Mouse (Mus musculus): Measurements from ENCODE around the gene Rnls. TPM values are rescaled to one million over a fixed set of nuclear protein-coding genes. Genes with fewer than 3 reads are reported as not detected.

The Rnls gene
- polyA plus RNA-seq, 1 experiment = 133 TPM

DNA sequence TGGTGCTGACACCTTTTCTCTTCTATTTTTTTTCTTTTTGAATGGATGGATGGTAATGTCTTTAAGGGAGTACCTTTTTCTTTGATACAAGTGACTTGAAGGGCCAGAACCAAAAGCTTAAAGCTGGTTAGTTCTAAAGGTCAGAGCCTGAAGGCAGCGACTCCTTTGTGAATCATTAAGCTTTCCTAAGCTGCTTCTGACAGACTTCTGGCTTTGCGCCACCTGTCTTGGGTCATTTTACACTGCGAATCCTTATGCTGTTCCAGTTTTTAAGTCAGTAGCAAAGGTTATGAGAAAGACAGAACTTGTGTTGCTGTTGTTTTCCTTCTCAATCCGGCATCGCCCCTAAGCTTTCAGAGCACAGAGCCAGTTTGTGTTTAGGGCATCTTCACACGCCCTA lies 168.8 kb downstream of the Rnls start:
- Histone ChIP-seq H3K36me3 (ENCODE audit: control insufficient read depth, insufficient read depth, low read length) (no peaks in the 10 kb centered on the region), H3K4me1 (ENCODE audit: control insufficient read depth, insufficient read depth, low read length) (no peaks in the 10 kb centered on the region), H3K27ac (ENCODE audit: control insufficient read depth, insufficient read depth, low read depth, low read length) (no peak overlapping the region), H3K27me3 (ENCODE audit: control insufficient read depth, insufficient read depth, low read length) (no peaks in the 10 kb centered on the region), H3K4me3 (ENCODE audit: control insufficient read depth, low read depth, low read length) (no peak overlapping the region)
- TF ChIP-seq CTCF (IDR thresholded peaks at IDR 0.05; ENCODE audit: control insufficient read depth, insufficient read depth, insufficient replicate concordance, low read depth, low read length) (no peak), POLR2A (IDR thresholded peaks at IDR 0.05; ENCODE audit: control insufficient read depth, low read depth, low read length) (no peak)

- Histone ChIP-seq H3K4me3 (ENCODE audit: control insufficient read depth, low read depth, low read length) (no peak overlapping the region), H3K27ac (ENCODE audit: control insufficient read depth, insufficient read depth, low read depth, low read length) (no peak overlapping the region), H3K4me1 (ENCODE audit: control insufficient read depth, insufficient read depth, low read length) (no peaks in the 10 kb centered on the region), H3K27me3 (ENCODE audit: control insufficient read depth, insufficient read depth, low read length) (no peaks in the 10 kb centered on the region), H3K36me3 (ENCODE audit: control insufficient read depth, insufficient read depth, low read length) (no peaks in the 10 kb centered on the region)
- TF ChIP-seq CTCF (IDR thresholded peaks at IDR 0.05; ENCODE audit: control insufficient read depth, insufficient read depth, insufficient replicate concordance, low read depth, low read length) (no peak), POLR2A (IDR thresholded peaks at IDR 0.05; ENCODE audit: control insufficient read depth, low read depth, low read length) (no peak)
Observed at GRCm38 (mm10) chr19:33222595-33223223, 169.4 kb downstream of the Rnls start.

DNA sequence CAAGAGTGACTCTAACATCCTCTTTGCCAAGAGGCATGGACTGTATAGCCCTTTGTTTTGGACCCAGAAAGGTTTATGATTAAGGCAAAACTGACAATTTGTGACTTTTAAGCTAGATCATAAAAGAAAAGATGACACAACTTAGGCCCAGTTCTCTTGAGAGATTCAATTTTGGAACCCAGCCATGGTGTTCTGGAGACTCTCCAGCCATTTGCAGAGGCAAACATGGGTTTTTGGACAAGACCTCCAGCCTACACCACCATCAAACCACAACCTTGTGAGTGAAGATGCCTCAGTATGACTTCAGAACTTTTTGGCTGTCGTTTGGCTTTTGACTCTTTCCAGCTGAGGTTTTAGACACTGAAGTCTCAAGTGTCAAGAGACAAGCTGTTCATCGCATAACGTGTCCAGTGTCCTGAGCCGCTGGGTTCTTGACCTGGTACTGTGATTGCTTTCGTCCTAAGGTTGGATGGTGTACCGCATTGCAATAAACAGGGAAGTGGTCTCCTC lies 174.2 kb downstream of the Rnls start:
- Histone ChIP-seq H3K4me1 (ENCODE audit: control insufficient read depth, insufficient read depth, low read length) (no peaks in the 10 kb centered on the region), H3K36me3 (ENCODE audit: control insufficient read depth, insufficient read depth, low read length) (no peaks in the 10 kb centered on the region), H3K4me3 (ENCODE audit: control insufficient read depth, low read depth, low read length) (no peak overlapping the region), H3K27me3 (ENCODE audit: control insufficient read depth, insufficient read depth, low read length) (no peaks in the 10 kb centered on the region), H3K27ac (ENCODE audit: control insufficient read depth, insufficient read depth, low read depth, low read length) (no peak overlapping the region)
- TF ChIP-seq POLR2A (IDR thresholded peaks at IDR 0.05; ENCODE audit: control insufficient read depth, low read depth, low read length) (no peak), CTCF (IDR thresholded peaks at IDR 0.05; ENCODE audit: control insufficient read depth, insufficient read depth, insufficient replicate concordance, low read depth, low read length) (no peak)

DNA sequence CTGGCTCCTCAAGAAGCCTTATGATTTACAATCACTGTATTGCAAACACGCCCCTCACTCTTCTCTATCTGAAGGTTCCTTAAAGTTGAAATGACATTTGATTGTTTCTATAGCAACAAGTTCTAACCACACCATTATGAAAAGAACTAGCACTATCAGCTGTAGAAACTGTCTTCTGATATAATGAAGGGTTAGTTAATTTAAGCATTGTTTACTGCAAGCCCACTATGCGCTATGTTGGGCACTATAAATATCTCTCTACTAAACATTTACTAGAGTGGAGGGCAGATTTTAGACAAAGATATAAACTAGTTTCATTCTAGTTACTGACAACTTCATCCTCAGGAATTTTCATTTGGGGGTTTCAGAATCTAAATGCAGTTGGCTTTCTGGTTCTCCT lies 182.4 kb downstream of the Rnls start:
- Histone ChIP-seq H3K4me1 (ENCODE audit: control insufficient read depth, insufficient read depth, low read length) (no peaks in the 10 kb centered on the region), H3K27ac (ENCODE audit: control insufficient read depth, insufficient read depth, low read depth, low read length) (no peak overlapping the region), H3K27me3 (ENCODE audit: control insufficient read depth, insufficient read depth, low read length) (no peaks in the 10 kb centered on the region), H3K36me3 (ENCODE audit: control insufficient read depth, insufficient read depth, low read length) (no peaks in the 10 kb centered on the region), H3K4me3 (ENCODE audit: control insufficient read depth, low read depth, low read length) (no peak overlapping the region)
- TF ChIP-seq CTCF (IDR thresholded peaks at IDR 0.05; ENCODE audit: control insufficient read depth, insufficient read depth, insufficient replicate concordance, low read depth, low read length) (no peak), POLR2A (IDR thresholded peaks at IDR 0.05; ENCODE audit: control insufficient read depth, low read depth, low read length) (no peak)

GRCm38 (mm10) chr19:33207991-33208390 lies 184.1 kb downstream of the Rnls start:
- no peak overlapping the region for H3K27ac ChIP-seq (ENCODE audit: control insufficient read depth, insufficient read depth, low read depth, low read length)
- no peak overlapping the region for H3K4me3 ChIP-seq (ENCODE audit: control insufficient read depth, low read depth, low read length)
- no peaks in the 10 kb centered on the region for H3K36me3 ChIP-seq (ENCODE audit: control insufficient read depth, insufficient read depth, low read length)
- no peak for TF ChIP-seq CTCF (IDR thresholded peaks at IDR 0.05; ENCODE audit: control insufficient read depth, insufficient read depth, insufficient replicate concordance, low read depth, low read length)
- TF ChIP-seq POLR2A (IDR thresholded peaks at IDR 0.05; ENCODE audit: control insufficient read depth, low read depth, low read length) = no peak
- no peaks in the 10 kb centered on the region for H3K27me3 ChIP-seq (ENCODE audit: control insufficient read depth, insufficient read depth, low read length)
- H3K4me1 ChIP-seq (ENCODE audit: control insufficient read depth, insufficient read depth, low read length) = no peaks in the 10 kb centered on the region

- Histone ChIP-seq H3K27me3 (ENCODE audit: control insufficient read depth, insufficient read depth, low read length) (no peaks in the 10 kb centered on the region), H3K27ac (ENCODE audit: control insufficient read depth, insufficient read depth, low read depth, low read length) (no peak overlapping the region), H3K4me1 (ENCODE audit: control insufficient read depth, insufficient read depth, low read length) (no peaks in the 10 kb centered on the region), H3K4me3 (ENCODE audit: control insufficient read depth, low read depth, low read length) (no peak overlapping the region), H3K36me3 (ENCODE audit: control insufficient read depth, insufficient read depth, low read length) (no peaks in the 10 kb centered on the region)
- TF ChIP-seq CTCF (IDR thresholded peaks at IDR 0.05; ENCODE audit: control insufficient read depth, insufficient read depth, insufficient replicate concordance, low read depth, low read length) (no peak), POLR2A (IDR thresholded peaks at IDR 0.05; ENCODE audit: control insufficient read depth, low read depth, low read length) (no peak)
Observed at GRCm38 (mm10) chr19:33205389-33205788, 186.7 kb downstream of the Rnls start.

DNA sequence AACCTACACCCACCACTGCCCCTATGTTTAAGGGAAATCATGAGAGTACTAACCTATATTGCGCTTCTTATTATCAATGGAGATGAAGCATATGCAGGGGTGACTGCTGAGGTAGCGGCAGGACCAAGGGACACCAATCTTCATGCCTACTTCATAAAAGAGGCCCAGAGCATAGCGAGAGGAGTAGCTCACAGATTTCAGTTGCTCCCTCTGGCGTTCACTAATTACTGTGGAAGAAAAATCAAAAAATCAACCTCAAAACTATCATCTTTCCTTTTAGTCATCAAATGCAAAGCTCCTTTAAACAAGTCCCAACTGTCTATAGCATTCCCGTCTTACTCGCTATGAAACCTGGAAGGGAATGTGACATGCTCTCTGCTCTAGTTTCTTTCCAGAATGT lies 189.7 kb downstream of the Rnls start:
- no peaks in the 10 kb centered on the region for H3K36me3 ChIP-seq (ENCODE audit: control insufficient read depth, insufficient read depth, low read length)
- H3K4me3 ChIP-seq (ENCODE audit: control insufficient read depth, low read depth, low read length) = no peak overlapping the region
- H3K4me1 ChIP-seq (ENCODE audit: control insufficient read depth, insufficient read depth, low read length) = no peaks in the 10 kb centered on the region
- no peaks in the 10 kb centered on the region for H3K27me3 ChIP-seq (ENCODE audit: control insufficient read depth, insufficient read depth, low read length)
- H3K27ac ChIP-seq (ENCODE audit: control insufficient read depth, insufficient read depth, low read depth, low read length) = no peak overlapping the region
- TF ChIP-seq CTCF (IDR thresholded peaks at IDR 0.05; ENCODE audit: control insufficient read depth, insufficient read depth, insufficient replicate concordance, low read depth, low read length) (no peak), POLR2A (IDR thresholded peaks at IDR 0.05; ENCODE audit: control insufficient read depth, low read depth, low read length) (no peak)

Measured in testis, adult 2 months (tissue).